Mouse (Mus musculus): Measurements from ENCODE around the gene Oaz1.
"Not testable (repeated sequence)": the region's sequence is repeated elsewhere in the genome, so short reads cannot be mapped to it uniquely, and the experiment has no call there.

The Oaz1 gene

GRCm38 (mm10) chr10:80822528-80822927 is 3.9 kb upstream of the Oaz1 start:
- in situ Hi-C loops (cut with MboI): loop anchor here (5.0 kb wide), 1 partner anchor 55 kb away; no protein-coding TSS in a partner anchor

GRCm38 (mm10) chr10:80823316-80823715 is 3.1 kb upstream of the Oaz1 start:
- in situ Hi-C loops (cut with MboI): loop anchor here (5.0 kb wide), 1 partner anchor 54 kb away; no protein-coding TSS in a partner anchor

GRCm38 (mm10) chr10:80823847-80824643 is 2.4 kb upstream of the Oaz1 start:
- in situ Hi-C loops (cut with MboI): loop anchor here (5.0 kb wide), 1 partner anchor 53 kb away; no protein-coding TSS in a partner anchor

- in situ Hi-C loops (cut with MboI): loop anchor here (5.0 kb wide), 1 partner anchor 52 kb away; no protein-coding TSS in a partner anchor
These were observed 1.6 kb upstream of the Oaz1 start for GRCm38 (mm10) chr10:80824827-80825226.

GRCm38 (mm10) chr10:80827063-80827869 is 810 bp downstream of the Oaz1 start:
- in situ Hi-C loops (cut with MboI): no loop called here

- in situ Hi-C loops (cut with MboI): no loop called here
These were observed 1.5 kb downstream of the Oaz1 start for GRCm38 (mm10) chr10:80827870-80828420.

- in situ Hi-C loops (cut with MboI): not testable (repeated sequence)
These were observed 2.1 kb downstream of the Oaz1 start for GRCm38 (mm10) chr10:80828587-80828986.

GRCm38 (mm10) chr10:80829359-80830278 is 3.2 kb downstream of the Oaz1 start:
- in situ Hi-C loops (cut with MboI): no loop called here

- in situ Hi-C loops (cut with MboI): no loop called here
These were observed 4.7 kb downstream of the Oaz1 start for GRCm38 (mm10) chr10:80831136-80831535.

GRCm38 (mm10) chr10:80832818-80833217 is 6.4 kb downstream of the Oaz1 start:
- in situ Hi-C loops (cut with MboI): no loop called here

GRCm38 (mm10) chr10:80835617-80836016 is 9.2 kb downstream of the Oaz1 start:
- in situ Hi-C loops (cut with MboI): no loop called here

- in situ Hi-C loops (cut with MboI): no loop called here
These were observed 10.5 kb downstream of the Oaz1 start for GRCm38 (mm10) chr10:80836949-80837379.

- in situ Hi-C loops (cut with MboI): no loop called here
These were observed 11.4 kb downstream of the Oaz1 start for GRCm38 (mm10) chr10:80837827-80838226.

GRCm38 (mm10) chr10:80838346-80838912 is 12.0 kb downstream of the Oaz1 start:
- in situ Hi-C loops (cut with MboI): no loop called here

- in situ Hi-C loops (cut with MboI): no loop called here
These were observed 13.4 kb downstream of the Oaz1 start for GRCm38 (mm10) chr10:80839848-80840247.

GRCm38 (mm10) chr10:80841685-80842084 is 15.2 kb downstream of the Oaz1 start:
- in situ Hi-C loops (cut with MboI): no loop called here

GRCm38 (mm10) chr10:80842334-80842733 is 15.9 kb downstream of the Oaz1 start:
- in situ Hi-C loops (cut with MboI): no loop called here

- in situ Hi-C loops (cut with MboI): no loop called here
These were observed 16.9 kb downstream of the Oaz1 start for GRCm38 (mm10) chr10:80843087-80843930.

- in situ Hi-C loops (cut with MboI): no loop called here
These were observed 17.6 kb downstream of the Oaz1 start, which contains the start of gene Lingo3 for GRCm38 (mm10) chr10:80843931-80844547. TSS of gene Lingo3 (minus strand) at chr10:80844039.

Data from mature B cell (primary cell).